Mouse (Mus musculus) cerebellum, adult 2 months (tissue): ENCODE data around the gene Aff3.

Experiments used
- CTCF ChIP-seq: fragments of 200-500 bp; IDR thresholded peaks from 2 replicates; pipeline ENCODE4 v1.5.1; 2011; ENCODE audit warnings: low read depth, mild to moderate bottlenecking, control low read depth, low read length, moderate library complexity, borderline replicate concordance; ENCODE audit not compliant: insufficient read depth
- POLR2A ChIP-seq: fragments of 200-500 bp; IDR thresholded peaks from 2 replicates; pipeline ENCODE4 v1.6.1; 2011; ENCODE audit warnings: low read length, control low read depth, borderline replicate concordance; ENCODE audit not compliant: insufficient read depth

GRCm38 (mm10) chr1:38601802-38602508, 62.8 kb downstream of the Aff3 start:
- no peak for TF ChIP-seq POLR2A
- no peak for TF ChIP-seq CTCF
